Mouse (Mus musculus): ENCODE results near the gene 1700056E22Rik.

GRCm38 (mm10) chr1:184051824-184052223 lies 17.7 kb upstream of the 1700056E22Rik start:
- TF ChIP-seq CTCF (IDR thresholded peaks at IDR 0.05 in 2 of 3, conservative IDR thresholded peaks at IDR 0.05 in 1 of 3; ENCODE audit: control insufficient read depth in 1 of 3, insufficient read depth in 1 of 3, low read depth in 2 of 3, low read length in 3 of 3, poor library complexity in 1 of 3, severe bottlenecking in 1 of 3) (no peak), POLR2A (IDR thresholded peaks at IDR 0.05; ENCODE audit: control insufficient read depth in 1 of 2, insufficient read depth in 1 of 2, low read depth in 1 of 2, low read length in 2 of 2, poor library complexity in 1 of 2) (no peak), EP300 (IDR thresholded peaks at IDR 0.05; ENCODE audit: low read depth in 1 of 2, low read length in 2 of 2) (no peak)
